Mouse (Mus musculus): Measurements from ENCODE around the gene Sh2b1.

- no peak for TF ChIP-seq CTCF (IDR thresholded peaks at IDR 0.05; ENCODE audit: low read depth, low read length)
- TF ChIP-seq GATA1 (IDR thresholded peaks at IDR 0.05; ENCODE audit: borderline replicate concordance, low read length): no peak
- TF ChIP-seq POLR2AphosphoS5 (IDR thresholded peaks at IDR 0.05; ENCODE audit: insufficient replicate concordance, low read depth, low read length): no peak
- TF ChIP-seq TAL1 (conservative IDR thresholded peaks at IDR 0.05; ENCODE audit: low read depth, low read length): no peak
Measured at GRCm38 (mm10) chr7:126470077-126470476, 5.1 kb downstream of the Sh2b1 start.
